Mouse (Mus musculus) limb, embryonic 14.5 days (tissue): Measurements from ENCODE around the gene Anks4b. TPM values are rescaled to one million over a fixed set of nuclear protein-coding genes. Genes with fewer than 3 reads are reported as not detected.

Experiments used
- ATAC-seq: fragments of 200-750 bp; cut with Nextera tagmentation; 2 replicates; pipeline ENCODE4 v1.8.0; 2017; ENCODE audit warnings: low read depth, moderate number of reproducible peaks, moderate TSS enrichment; ENCODE audit not compliant: low FRiP score
- DNase-seq: peaks from one replicate; pipeline ENCODE4 v3.0.0-alpha.2; 2015; ENCODE audit warnings: low spot score
- H3K27ac ChIP-seq: fragments of 300-500 bp; sonication (generic); replicated peaks from 2 replicates; pipeline ENCODE4 v1.5.1; 2014; ENCODE audit warnings: low read depth, mild to moderate bottlenecking, low read length, moderate library complexity, mixed read lengths
- H3K27me3 ChIP-seq: fragments of 300-500 bp; sonication (generic); 2 replicates; pipeline ENCODE4 v1.6.1; 2014; ENCODE audit warnings: low read length, mixed read lengths; ENCODE audit not compliant: control insufficient read depth, insufficient read depth
- H3K36me3 ChIP-seq: fragments of 300-500 bp; sonication (generic); 2 replicates; pipeline ENCODE4 v1.6.1; 2014; ENCODE audit warnings: mild to moderate bottlenecking, low read length, moderate library complexity, mixed read lengths; ENCODE audit not compliant: control insufficient read depth, insufficient read depth
- H3K4me1 ChIP-seq: fragments of 300-500 bp; sonication (generic); 2 replicates; pipeline ENCODE4 v1.6.1; 2014; ENCODE audit warnings: antibody characterized with exemption, low read length, mixed read lengths; ENCODE audit not compliant: control insufficient read depth, insufficient read depth
- H3K4me2 ChIP-seq: fragments of 300-500 bp; sonication (generic); replicated peaks from 2 replicates; pipeline ENCODE4 v1.6.1; 2014; ENCODE audit warnings: low read depth, mild to moderate bottlenecking, low read length, moderate library complexity; ENCODE audit not compliant: severe bottlenecking
- H3K4me3 ChIP-seq: fragments of 300-500 bp; sonication (generic); replicated peaks from 2 replicates; pipeline ENCODE4 v1.5.1; 2014; ENCODE audit warnings: low read length
- H3K9ac ChIP-seq: fragments of 300-500 bp; sonication (generic); 2 replicates; pipeline ENCODE4 v1.6.1; 2014; ENCODE audit warnings: mild to moderate bottlenecking, low read depth, low read length, moderate library complexity; ENCODE audit not compliant: severe bottlenecking
- H3K9me3 ChIP-seq: fragments of 300-500 bp; sonication (generic); 2 replicates; pipeline ENCODE4 v1.6.1; 2016; ENCODE audit warnings: low read length; ENCODE audit not compliant: control insufficient read depth
- POLR2A ChIP-seq: fragments of 200-500 bp; IDR thresholded peaks from 2 replicates; pipeline ENCODE4 v1.8.0; 2012; ENCODE audit warnings: inconsistent platforms, mild to moderate bottlenecking, moderate library complexity, borderline replicate concordance; ENCODE audit not compliant: insufficient read depth, insufficient read length; ENCODE audit errors: extremely low read depth
- WGBS: fragments of 180-500 bp; shearing (Covaris S2); extraction: QIAGEN DNeasy Blood & Tissue Kit; methylation state at CpG from one replicate; pipeline ENCODE4 v1.1.7; 2014; 5-methylcytosine and 5-hydroxymethylcytosine counted together
- polyA plus RNA-seq, 2 experiments: library from polyadenylated mRNA; depleted of rRNA in 1 of 2; stranded (reverse) in 1 of 2; unstranded in 1 of 2; fragments of >200 nt; fragmentation: Nextera tagmentation in 1 of 2; extraction: Ambion mirVana in 1 of 2; gene quantifications; 2 replicates each; pipeline versions ENCODE4 v1.2.1 to v1.2.3; 2012 to 2014

The Anks4b gene
- polyA plus RNA-seq (2012; rRNA removed) (0.03 TPM in 1 of 2 replicates, not detected in the other), polyA plus RNA-seq (2014; fragmentation: Nextera tagmentation; extraction: Ambion mirVana) (not detected in 2 replicates)

- DNase-seq: no peak
- WGBS: 87% methylated on average over 10 of the region's 10 CpGs
Observed at GRCm38 (mm10) chr7:120173603-120174244, at the start of gene Anks4b. TSS of gene Anks4b (plus strand) at chr7:120173858.

GRCm38 (mm10) chr7:120124844-120125243, 48.8 kb upstream of the Anks4b start:
- H3K4me3 ChIP-seq: no peak overlapping the region
- no peaks in the 10 kb centered on the region for H3K9me3 ChIP-seq
- 0% methylated on average over 3 of the region's 3 CpGs for WGBS
- peaks cover 8% of the 10 kb centered on the region; the same call in 1 of the 2 replicates for H3K36me3 ChIP-seq
- no peaks in the 10 kb centered on the region for H3K27me3 ChIP-seq
- 0 out of 2 replicates have a peak overlapping the region, but pooled peaks have one; percentile 7 for H3K27ac ChIP-seq
- no peak overlapping the region for H3K9ac ChIP-seq
- H3K4me1 ChIP-seq: peaks cover 19% of the 10 kb centered on the region
- no peak for TF ChIP-seq POLR2A
- peak; percentile 79 for DNase-seq
- peak; percentile 62 for ATAC-seq
- H3K4me2 ChIP-seq: no peak overlapping the region

More at GRCm38 (mm10) chr7:120173603-120174244, at the start of gene Anks4b:
- H3K27me3 ChIP-seq: no peaks in the 10 kb centered on the region
- no peaks in the 10 kb centered on the region for H3K9me3 ChIP-seq
- no peak within 1 kb of the TSS for H3K27ac ChIP-seq
- no peak within 1 kb of the TSS for H3K4me2 ChIP-seq
- H3K4me3 ChIP-seq: no peak within 1 kb of the TSS
- H3K36me3 ChIP-seq: no peaks in the 10 kb centered on the region
- H3K9ac ChIP-seq: no peak within 1 kb of the TSS
- TF ChIP-seq POLR2A: no peak
- ATAC-seq: no peak
- no peaks in the 10 kb centered on the region for H3K4me1 ChIP-seq

- ATAC-seq (peak; percentile 66), DNase-seq (peak; percentile 66)
- Histone ChIP-seq H3K9me3 (no peaks in the 10 kb centered on the region), H3K36me3 (no peaks in the 10 kb centered on the region), H3K27ac (0 out of 2 replicates have a peak overlapping the region, but pooled peaks have one; percentile 15), H3K27me3 (no peaks in the 10 kb centered on the region), H3K4me3 (no peak overlapping the region), H3K4me2 (0 out of 2 replicates have a peak overlapping the region, but pooled peaks have one; percentile 6), H3K9ac (no peak overlapping the region), H3K4me1 (peaks cover 19% of the 10 kb centered on the region)
- no peak for TF ChIP-seq POLR2A
- 10% methylated on average over 5 of the region's 5 CpGs for WGBS
Observed at GRCm38 (mm10) chr7:120126976-120127685, 46.5 kb upstream of the Anks4b start.

- WGBS: 25% methylated on average over 4 of the region's 4 CpGs
- H3K9me3 ChIP-seq: no peaks in the 10 kb centered on the region
- H3K4me2 ChIP-seq: no peak overlapping the region
- DNase-seq (peak; percentile 59), ATAC-seq (peak; percentile 83)
- no peaks in the 10 kb centered on the region for H3K36me3 ChIP-seq
- H3K9ac ChIP-seq: no peak overlapping the region
- peaks cover 19% of the 10 kb centered on the region for H3K4me1 ChIP-seq
- no peak for TF ChIP-seq POLR2A
- no peak overlapping the region for H3K4me3 ChIP-seq
- H3K27ac ChIP-seq: no peak overlapping the region
- no peaks in the 10 kb centered on the region for H3K27me3 ChIP-seq
Observed at GRCm38 (mm10) chr7:120127686-120128059, 46.0 kb upstream of the Anks4b start.

- WGBS: 70% methylated on average over 4 of the region's 4 CpGs
- DNase-seq: no peak
- no peaks in the 10 kb centered on the region for H3K36me3 ChIP-seq
Observed at GRCm38 (mm10) chr7:120128951-120129350, 44.7 kb upstream of the Anks4b start.

More at GRCm38 (mm10) chr7:120128951-120129350, 44.7 kb upstream of the Anks4b start:
- Histone ChIP-seq H3K4me1 (peaks cover 19% of the 10 kb centered on the region), H3K4me2 (no peak overlapping the region), H3K9me3 (no peaks in the 10 kb centered on the region), H3K4me3 (no peak overlapping the region), H3K9ac (no peak overlapping the region), H3K27me3 (no peaks in the 10 kb centered on the region), H3K27ac (no peak overlapping the region)
- no peak for ATAC-seq
- no peak for TF ChIP-seq POLR2A
